Mouse (Mus musculus) liver, embryonic 14.5 days (tissue): ENCODE measurements around the gene Cacng2. TPM values are rescaled to one million over a fixed set of nuclear protein-coding genes. Genes with fewer than 3 reads are reported as not detected.
"Not testable (repeated sequence)": the region's sequence is repeated elsewhere in the genome, so short reads cannot be mapped to it uniquely, and the experiment has no call there.

Experiments used
- ATAC-seq: fragments of 200-750 bp; cut with Nextera tagmentation; 2 replicates; pipeline ENCODE4 v1.8.0; 2017; ENCODE audit warnings: moderate number of reproducible peaks, mild to moderate bottlenecking, moderate library complexity; ENCODE audit not compliant: insufficient read depth
- DNase-seq, 3 experiments: peaks; one replicate each; pipeline ENCODE4 v3.0.0-alpha.2; 2012 to 2013; ENCODE audit warnings: low read depth in 3 of 3, low spot score in 3 of 3
- H3K27ac ChIP-seq: fragments of 300-500 bp; sonication (generic); 2 replicates; pipeline ENCODE4 v1.5.1; 2014; ENCODE audit warnings: moderate library complexity, mild to moderate bottlenecking, control low read depth, inconsistent platforms
- H3K27me3 ChIP-seq: fragments of 300-500 bp; sonication (generic); 2 replicates; pipeline ENCODE4 v1.6.1; 2014; ENCODE audit warnings: mild to moderate bottlenecking, low read length, moderate library complexity; ENCODE audit not compliant: control insufficient read depth, insufficient read depth
- H3K36me3 ChIP-seq: fragments of 300-500 bp; sonication (generic); replicated peaks from 2 replicates; pipeline ENCODE4 v1.6.1; 2014; ENCODE audit warnings: low read depth; ENCODE audit not compliant: control insufficient read depth, insufficient read depth
- H3K4me1 ChIP-seq, 2 experiments: fragments of 200-500 bp in 1 of 2; fragments of 300-500 bp in 1 of 2; sonication (generic) in 1 of 2; replicated peaks; 2 replicates each; pipeline ENCODE4 v1.6.1; 2012 to 2014; ENCODE audit warnings: antibody characterized with exemption in 1 of 2, inconsistent platforms in 1 of 2, low read length in 1 of 2; ENCODE audit not compliant: control insufficient read depth in 2 of 2, insufficient read depth in 2 of 2
- H3K4me2 ChIP-seq: fragments of 300-500 bp; sonication (generic); 2 replicates; pipeline ENCODE4 v1.6.1; 2014; ENCODE audit warnings: low read depth, mild to moderate bottlenecking, control low read depth, moderate library complexity
- H3K4me3 ChIP-seq, 2 experiments: fragments of 200-500 bp in 1 of 2; fragments of 300-500 bp in 1 of 2; sonication (generic) in 1 of 2; 2 replicates each; pipeline ENCODE4 v1.5.1; 2012 to 2014; ENCODE audit warnings: low read depth in 2 of 2, low read length in 2 of 2, mild to moderate bottlenecking in 2 of 2, control low read depth in 1 of 2, inconsistent platforms in 1 of 2, moderate library complexity in 1 of 2; ENCODE audit not compliant: insufficient read depth in 1 of 2
- H3K9ac ChIP-seq: fragments of 300-500 bp; sonication (generic); replicated peaks from 2 replicates; pipeline ENCODE4 v1.6.1; 2014; ENCODE audit warnings: mild to moderate bottlenecking, control low read depth, moderate library complexity
- H3K9me3 ChIP-seq: fragments of 300-500 bp; sonication (generic); 2 replicates; pipeline ENCODE4 v1.6.1; 2016; ENCODE audit warnings: low read length, mixed read lengths; ENCODE audit not compliant: control insufficient read depth
- CTCF ChIP-seq: IDR thresholded peaks from 2 replicates; pipeline ENCODE4 v1.5.1; 2016; ENCODE audit warnings: antibody characterized with exemption, low read depth, control low read depth
- EP300 ChIP-seq: IDR thresholded peaks from 2 replicates; pipeline ENCODE4 v1.6.1; 2016; ENCODE audit warnings: antibody characterized with exemption, low read depth
- WGBS: fragments of 180-500 bp; shearing (Covaris S2); extraction: QIAGEN DNeasy Blood & Tissue Kit; methylation state at CpG from one replicate; pipeline ENCODE4 v1.1.7; 2014; ENCODE audit not compliant: insufficient replicate concordance; 5-methylcytosine and 5-hydroxymethylcytosine counted together
- polyA plus RNA-seq, 2 experiments: library from polyadenylated mRNA; depleted of rRNA in 1 of 2; stranded (reverse) in 1 of 2; unstranded in 1 of 2; fragments of >200 nt; fragmentation: Nextera tagmentation in 1 of 2; extraction: Ambion mirVana in 1 of 2; gene quantifications; 2 replicates each; pipeline versions ENCODE4 v1.2.1 to v1.2.3; 2012 to 2014

The Cacng2 gene
- polyA plus RNA-seq, 2 experiments, result not detected

- Histone ChIP-seq H3K4me3 (no peak overlapping the region), H3K27ac (no peak overlapping the region), H3K27me3 (no peaks in the 10 kb centered on the region), H3K9me3 (no peaks in the 10 kb centered on the region), H3K36me3 (no peaks in the 10 kb centered on the region), H3K9ac (no peak overlapping the region), H3K4me1 (no peaks in the 10 kb centered on the region), H3K4me2 (no peak overlapping the region)
- 67% methylated on average over 1 of the region's 1 CpGs for WGBS
- no peak for TF ChIP-seq EP300
- TF ChIP-seq CTCF, result no peak
- no peak for DNase-seq
- no peak for ATAC-seq
Measured at GRCm38 (mm10) chr15:78014046-78014445, 105.8 kb downstream of the Cacng2 start.

- not testable (repeated sequence) for ATAC-seq, H3K9ac ChIP-seq, DNase-seq, H3K27me3 ChIP-seq, H3K4me1 ChIP-seq, H3K27ac ChIP-seq, H3K4me2 ChIP-seq, H3K9me3 ChIP-seq, H3K4me3 ChIP-seq, H3K36me3 ChIP-seq
- WGBS, result 72% methylated on average over 8 of the region's 8 CpGs
Measured at GRCm38 (mm10) chr15:78008206-78008605, 111.6 kb downstream of the Cacng2 start.

GRCm38 (mm10) chr15:78003929-78004328 is 115.9 kb downstream of the Cacng2 start:
- Histone ChIP-seq H3K4me3 (no peak overlapping the region), H3K27ac (no peak overlapping the region), H3K9ac (no peak overlapping the region), H3K4me2 (no peak overlapping the region), H3K4me1 (no peaks in the 10 kb centered on the region), H3K27me3 (no peaks in the 10 kb centered on the region), H3K9me3 (no peaks in the 10 kb centered on the region), H3K36me3 (no peaks in the 10 kb centered on the region)
- DNase-seq, result peak; percentile 20 to 27 (median 25)
- peak; percentile 70; the same call in 1 of the 2 replicates for ATAC-seq
- WGBS, result 35% methylated on average over 9 of the region's 9 CpGs
- TF ChIP-seq CTCF (no peak), EP300 (no peak)

GRCm38 (mm10) chr15:78001400-78001799 is 118.4 kb downstream of the Cacng2 start:
- TF ChIP-seq CTCF (no peak), EP300 (no peak)
- Histone ChIP-seq H3K9ac (no peak overlapping the region), H3K4me3 (no peak overlapping the region), H3K27ac (no peak overlapping the region), H3K4me1 (no peaks in the 10 kb centered on the region), H3K36me3 (no peaks in the 10 kb centered on the region), H3K9me3 (no peaks in the 10 kb centered on the region), H3K27me3 (no peaks in the 10 kb centered on the region), H3K4me2 (no peak overlapping the region)
- WGBS, result 25% methylated on average over 5 of the region's 5 CpGs
- DNase-seq, result no peak
- ATAC-seq, result no peak

GRCm38 (mm10) chr15:77988541-77988940 is 131.3 kb downstream of the Cacng2 start:
- no peak for DNase-seq
- Histone ChIP-seq H3K4me3 (no peak overlapping the region), H3K9ac (no peak overlapping the region), H3K4me2 (no peak overlapping the region), H3K4me1 (no peaks in the 10 kb centered on the region), H3K27ac (no peak overlapping the region), H3K27me3 (no peaks in the 10 kb centered on the region), H3K9me3 (no peaks in the 10 kb centered on the region), H3K36me3 (no peaks in the 10 kb centered on the region)
- ATAC-seq, result no peak
- WGBS, result 52% methylated on average over 5 of the region's 5 CpGs
- TF ChIP-seq EP300, result no peak
- TF ChIP-seq CTCF, result no peak
